Mouse (Mus musculus): ENCODE measurements around the gene Slc2a5. TPM values are rescaled to one million over a fixed set of nuclear protein-coding genes. Genes with fewer than 3 reads are reported as not detected.
A peak's percentile ranks its signal among the peaks of the same experiment; 100 is the strongest.

Gene Slc2a5
- polyA plus RNA-seq, 1 experiment from 2014 or later: 0.76 TPM

DNA sequence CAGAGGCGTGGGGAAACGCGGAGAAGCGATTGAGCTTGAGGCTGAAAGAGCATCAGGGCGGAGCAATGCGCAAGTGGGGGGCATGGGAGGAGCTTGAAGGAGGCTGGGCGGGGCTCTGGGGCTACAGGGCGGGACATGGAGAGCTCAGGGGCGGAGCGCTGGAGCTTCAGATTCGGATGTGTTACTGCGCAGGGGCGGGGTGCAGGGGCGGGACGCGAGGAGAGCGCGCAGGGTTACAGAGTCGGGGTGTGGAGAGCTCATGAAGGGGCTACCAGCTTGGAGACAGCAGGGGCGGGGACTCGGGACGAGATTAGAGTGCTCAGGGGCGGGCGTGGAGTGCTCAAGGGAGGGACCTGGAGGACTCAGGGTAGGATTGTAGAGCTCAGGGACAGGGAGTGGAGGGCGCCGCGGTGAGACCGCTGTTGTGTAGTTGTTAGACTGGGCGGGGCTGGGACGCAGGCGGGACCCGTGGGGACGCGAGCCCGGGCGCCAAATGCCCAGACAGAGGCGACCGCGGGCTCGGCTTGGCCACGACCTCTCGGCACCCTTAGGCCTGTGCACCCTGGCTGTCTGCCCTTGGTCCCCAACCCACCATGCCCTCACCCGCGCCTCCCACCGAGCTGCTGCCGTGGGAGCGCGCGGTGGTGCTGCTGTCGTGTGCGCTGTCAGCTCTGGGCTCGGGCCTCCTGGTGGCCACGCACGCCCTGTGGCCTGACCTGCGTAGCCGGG lies 31.8 kb upstream of the Slc2a5 start, which contains the start of gene Gpr157:
Gene Gpr157 (plus strand): TSS at position 205 of the 729 bp plus-strand sequence.
- Histone ChIP-seq H3K4me3 (peak within 1 kb of the TSS; percentile 61), H3K4me2 (peak within 1 kb of the TSS; percentile 98), H3K27me3 (peaks cover 21% of the 10 kb centered on the region), H3K9me3 (no peaks in the 10 kb centered on the region), H3K4me1 (peaks cover 8% of the 10 kb centered on the region), H3K36me3 (no peaks in the 10 kb centered on the region), H3K27ac (peak within 1 kb of the TSS; percentile 81), H3K9ac (peak within 1 kb of the TSS; percentile 78)
- WGBS: under 1% methylated on average over 54 of the region's 56 CpGs
- peak; percentile 93 for ATAC-seq (ENCODE audit: insufficient number of reproducible peaks, insufficient read depth, low FRiP score, low TSS enrichment, low read depth)

DNA sequence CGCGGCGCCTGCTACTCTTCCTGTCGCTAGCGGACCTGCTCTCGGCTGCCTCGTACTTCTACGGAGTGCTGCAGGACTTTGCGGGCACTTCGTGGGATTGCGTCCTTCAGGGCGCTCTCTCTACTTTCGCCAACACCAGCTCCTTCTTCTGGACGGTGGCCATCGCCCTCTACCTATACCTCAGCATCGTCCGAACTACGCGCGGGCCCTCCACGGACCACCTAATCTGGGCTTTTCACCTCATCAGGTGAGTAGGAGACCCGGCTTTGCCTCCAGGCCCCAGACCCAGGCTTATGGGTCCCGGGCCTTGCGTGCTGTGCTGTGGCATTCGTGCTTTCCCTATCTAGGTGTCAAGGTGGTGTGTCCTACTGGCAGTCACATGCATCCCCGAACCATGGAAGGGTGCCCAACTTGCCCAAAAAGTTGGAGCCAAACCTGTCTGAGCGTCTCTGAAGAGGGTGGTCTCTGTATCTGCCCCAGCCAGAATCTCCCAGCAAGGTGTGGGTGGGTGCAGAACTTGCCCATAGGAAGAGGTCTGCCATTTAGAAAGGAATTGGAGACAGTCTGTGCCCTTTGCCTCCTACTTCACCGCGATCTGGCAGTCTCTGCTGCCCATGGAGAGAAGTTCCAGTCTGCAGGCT lies 31.1 kb upstream of the Slc2a5 start:
- peak; percentile 8; the same call in 1 of the 2 replicates for ATAC-seq (ENCODE audit: insufficient number of reproducible peaks, insufficient read depth, low FRiP score, low TSS enrichment, low read depth)
- WGBS: 15% methylated on average over 29 of the region's 29 CpGs
- H3K9me3 ChIP-seq: no peaks in the 10 kb centered on the region
- peak overlapping the region; percentile 81 for H3K27ac ChIP-seq
- H3K36me3 ChIP-seq: no peaks in the 10 kb centered on the region
- peak overlapping the region; percentile 61 for H3K4me3 ChIP-seq
- peak overlapping the region; percentile 78 for H3K9ac ChIP-seq
- peaks cover 21% of the 10 kb centered on the region for H3K27me3 ChIP-seq
- peak overlapping the region; percentile 98 for H3K4me2 ChIP-seq
- H3K4me1 ChIP-seq: peaks cover 8% of the 10 kb centered on the region

DNA sequence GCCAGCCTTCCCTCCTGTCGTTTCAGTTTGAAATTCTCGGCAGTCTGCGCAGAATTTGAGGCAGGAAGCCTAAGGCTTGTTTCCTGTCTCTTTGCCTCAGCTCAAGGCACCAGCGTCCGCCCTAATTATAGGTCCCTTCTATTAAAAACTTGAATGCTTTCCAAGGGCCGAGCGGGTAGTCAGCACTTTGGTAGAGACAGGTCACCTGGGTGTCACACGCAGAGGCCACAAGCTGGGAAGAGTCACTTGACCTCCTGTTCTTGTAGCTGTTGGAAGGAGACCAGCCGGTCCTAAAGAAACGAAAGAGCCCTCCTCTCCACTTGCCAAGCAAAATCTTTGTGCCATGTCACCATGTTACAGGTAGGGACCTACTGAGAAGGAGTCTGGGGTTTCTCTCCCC lies 30.0 kb upstream of the Slc2a5 start:
- Histone ChIP-seq H3K4me2 (no peak overlapping the region; the same call in 1 of the 2 replicates), H3K27ac (no peak overlapping the region), H3K9ac (no peak overlapping the region), H3K36me3 (no peaks in the 10 kb centered on the region), H3K9me3 (no peaks in the 10 kb centered on the region), H3K4me1 (peaks cover 15% of the 10 kb centered on the region), H3K27me3 (peaks cover 21% of the 10 kb centered on the region), H3K4me3 (no peak overlapping the region; the same call in 1 of the 2 replicates)
- ATAC-seq (ENCODE audit: insufficient number of reproducible peaks, insufficient read depth, low FRiP score, low TSS enrichment, low read depth): no peak
- 50% methylated on average over 10 of the region's 10 CpGs for WGBS

DNA sequence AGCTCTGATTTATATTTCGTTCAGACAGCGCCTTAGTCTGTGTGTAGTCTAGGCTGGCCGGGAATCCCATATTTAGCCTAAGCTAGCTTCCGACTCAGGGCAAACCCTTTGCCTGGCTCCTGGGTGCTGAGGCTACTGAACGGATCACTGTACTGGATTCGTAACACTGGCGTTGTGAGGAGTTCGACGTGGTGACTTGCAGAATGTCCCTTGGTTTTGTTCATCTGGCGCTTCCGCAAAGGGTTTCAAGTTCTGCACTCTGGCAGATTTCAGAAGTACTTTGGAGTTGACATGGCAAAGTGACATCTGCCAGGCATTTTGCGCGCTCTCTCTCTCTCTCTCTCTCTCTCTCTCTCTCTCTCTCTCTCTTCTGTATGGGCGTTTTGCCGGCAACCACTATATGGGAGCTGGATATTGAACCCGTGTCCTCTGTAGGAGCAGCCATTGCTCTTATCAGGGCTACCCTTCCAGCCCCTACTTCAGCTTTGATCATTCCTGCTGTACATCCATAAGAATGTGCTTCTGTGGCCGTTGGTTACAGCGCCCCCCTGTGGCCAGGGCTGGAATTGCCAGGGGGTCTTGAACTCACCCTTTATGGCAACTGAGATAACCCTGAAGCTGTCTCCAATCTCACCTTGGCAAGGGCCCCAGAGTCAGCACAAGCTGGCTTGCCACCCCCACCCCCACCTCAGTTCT lies 27.0 kb upstream of the Slc2a5 start:
- Histone ChIP-seq H3K27ac (no peak overlapping the region), H3K27me3 (peaks cover 21% of the 10 kb centered on the region), H3K4me3 (no peak overlapping the region), H3K9me3 (no peaks in the 10 kb centered on the region), H3K4me1 (peaks cover 24% of the 10 kb centered on the region), H3K36me3 (no peaks in the 10 kb centered on the region), H3K4me2 (no peak overlapping the region), H3K9ac (no peak overlapping the region)
- 83% methylated on average over 18 of the region's 18 CpGs for WGBS
- no peak for ATAC-seq (ENCODE audit: insufficient number of reproducible peaks, insufficient read depth, low FRiP score, low TSS enrichment, low read depth)

DNA sequence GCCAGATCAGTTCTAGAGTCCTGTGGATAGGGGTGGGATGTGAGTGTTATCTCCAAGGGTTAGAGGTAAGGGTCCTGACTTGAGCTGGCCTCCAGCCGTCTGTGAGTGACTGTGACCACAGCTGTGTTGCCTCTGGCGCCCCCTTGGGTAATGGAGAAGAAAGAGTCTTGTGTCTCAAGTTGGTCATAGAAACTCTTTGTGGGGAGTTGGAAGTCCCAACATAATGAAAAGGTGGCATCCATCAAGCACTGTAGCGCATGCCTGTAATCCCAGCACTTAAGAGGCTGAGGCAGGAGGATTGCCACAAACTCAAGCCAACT lies 26.5 kb upstream of the Slc2a5 start:
- no peaks in the 10 kb centered on the region for H3K9me3 ChIP-seq
- peaks cover 24% of the 10 kb centered on the region for H3K4me1 ChIP-seq
- no peak overlapping the region for H3K4me3 ChIP-seq
- H3K9ac ChIP-seq: no peak overlapping the region
- WGBS: 58% methylated on average over 3 of the region's 3 CpGs
- H3K4me2 ChIP-seq: no peak overlapping the region
- H3K36me3 ChIP-seq: no peaks in the 10 kb centered on the region
- peaks cover 21% of the 10 kb centered on the region for H3K27me3 ChIP-seq
- no peak overlapping the region for H3K27ac ChIP-seq
- ATAC-seq (ENCODE audit: insufficient number of reproducible peaks, insufficient read depth, low FRiP score, low TSS enrichment, low read depth): no peak

DNA sequence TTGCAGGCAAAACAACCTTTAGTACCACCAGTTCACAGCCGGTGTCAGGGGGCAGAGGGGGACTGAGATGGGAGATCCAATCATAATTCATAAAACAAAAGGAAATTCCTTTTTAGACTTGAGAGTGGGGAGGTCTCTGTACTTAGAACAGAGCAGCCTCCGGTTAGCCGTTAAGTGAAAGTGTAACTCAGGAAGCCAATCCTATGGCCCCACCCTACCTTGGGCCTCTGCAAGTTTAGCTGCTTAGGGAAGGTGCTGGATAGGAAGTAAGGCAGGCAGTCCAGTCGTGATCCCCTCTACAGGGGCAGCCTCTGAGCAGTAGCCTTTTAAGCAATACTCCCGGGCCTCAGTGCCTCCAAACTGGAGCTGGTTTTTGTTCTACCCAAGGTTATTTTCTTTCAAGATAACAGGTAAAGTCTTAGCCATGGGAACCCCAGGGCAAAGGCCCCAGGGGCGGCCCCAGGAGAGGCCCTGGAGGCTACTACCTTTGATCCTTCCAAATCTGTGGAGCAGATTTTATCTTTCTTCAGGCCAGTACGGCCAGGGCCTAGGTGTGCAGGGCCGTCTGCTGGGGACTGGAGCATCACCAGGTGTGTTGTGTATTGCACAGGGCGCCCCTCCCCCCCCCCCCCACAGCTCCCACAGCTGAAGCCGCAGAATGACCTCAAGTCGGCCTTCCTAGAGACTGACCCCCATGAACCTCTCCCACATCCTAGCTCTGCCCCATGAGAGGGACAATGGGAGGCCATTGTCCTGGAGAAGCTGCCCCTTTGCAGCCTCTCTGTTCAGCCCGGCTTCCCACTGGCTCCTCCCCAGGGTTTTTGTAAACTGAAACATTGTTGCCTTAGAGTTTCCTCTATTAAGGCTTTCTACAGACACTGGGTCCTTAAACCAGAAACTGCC lies 25.3 kb upstream of the Slc2a5 start:
- Histone ChIP-seq H3K9ac (no peak overlapping the region), H3K9me3 (no peaks in the 10 kb centered on the region), H3K36me3 (no peaks in the 10 kb centered on the region), H3K4me1 (peaks cover 19% of the 10 kb centered on the region), H3K4me3 (no peak overlapping the region), H3K27ac (no peak overlapping the region), H3K4me2 (no peak overlapping the region), H3K27me3 (peaks cover 11% of the 10 kb centered on the region)
- no peak for ATAC-seq (ENCODE audit: insufficient number of reproducible peaks, insufficient read depth, low FRiP score, low TSS enrichment, low read depth)
- 28% methylated on average over 12 of the region's 12 CpGs for WGBS

DNA sequence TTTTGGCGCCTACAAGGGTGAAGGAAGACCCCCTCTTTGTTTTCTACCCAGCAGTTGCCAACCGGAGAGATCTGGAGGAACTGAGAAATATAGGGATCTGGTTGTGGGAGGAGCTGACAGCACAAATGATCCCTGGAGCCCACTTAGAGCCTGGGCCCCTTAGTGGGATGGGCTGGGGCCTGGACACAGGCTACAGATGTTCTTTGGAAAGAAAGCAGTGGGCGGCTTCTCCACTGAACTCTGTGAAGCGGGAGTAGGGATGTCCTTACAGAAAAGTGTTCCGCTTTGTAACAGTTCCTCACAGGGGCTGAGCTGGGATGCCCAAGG lies 24.7 kb upstream of the Slc2a5 start:
- no peak overlapping the region for H3K4me3 ChIP-seq
- no peak overlapping the region for H3K27ac ChIP-seq
- H3K36me3 ChIP-seq: no peaks in the 10 kb centered on the region
- peaks cover 7% of the 10 kb centered on the region; the same call in 1 of the 2 replicates for H3K27me3 ChIP-seq
- H3K9ac ChIP-seq: no peak overlapping the region
- no peak for ATAC-seq (ENCODE audit: insufficient number of reproducible peaks, insufficient read depth, low FRiP score, low TSS enrichment, low read depth)
- H3K4me1 ChIP-seq: peaks cover 19% of the 10 kb centered on the region
- H3K9me3 ChIP-seq: no peaks in the 10 kb centered on the region
- WGBS: 42% methylated on average over 5 of the region's 5 CpGs
- H3K4me2 ChIP-seq: no peak overlapping the region

DNA sequence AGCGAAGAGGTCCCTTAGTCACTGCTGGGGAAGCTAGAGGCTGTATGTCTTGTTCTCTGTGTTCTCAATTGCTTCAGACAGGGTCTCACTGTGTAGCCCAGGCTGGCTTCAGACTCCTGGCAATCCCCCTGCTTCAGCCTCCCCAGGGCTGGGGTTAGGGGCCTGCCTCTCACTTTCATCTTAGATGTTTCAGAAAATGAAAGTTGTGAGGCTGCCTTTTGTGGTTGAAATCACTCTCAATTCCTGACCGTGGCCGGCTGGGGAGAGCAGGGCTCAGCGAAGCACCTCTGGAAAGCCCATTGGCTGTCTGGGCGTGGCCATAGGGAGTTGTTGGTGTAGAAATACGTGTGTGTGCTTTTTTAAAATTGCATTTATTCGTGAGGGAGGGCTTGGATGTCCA lies 22.8 kb upstream of the Slc2a5 start:
- peaks cover 19% of the 10 kb centered on the region for H3K4me1 ChIP-seq
- H3K27me3 ChIP-seq: peaks cover 13% of the 10 kb centered on the region
- 78% methylated on average over 7 of the region's 7 CpGs for WGBS
- no peak overlapping the region for H3K4me2 ChIP-seq
- no peak for ATAC-seq (ENCODE audit: insufficient number of reproducible peaks, insufficient read depth, low FRiP score, low TSS enrichment, low read depth)
- no peak overlapping the region for H3K9ac ChIP-seq
- no peaks in the 10 kb centered on the region for H3K9me3 ChIP-seq
- H3K36me3 ChIP-seq: no peaks in the 10 kb centered on the region
- H3K27ac ChIP-seq: no peak overlapping the region
- H3K4me3 ChIP-seq: no peak overlapping the region

DNA sequence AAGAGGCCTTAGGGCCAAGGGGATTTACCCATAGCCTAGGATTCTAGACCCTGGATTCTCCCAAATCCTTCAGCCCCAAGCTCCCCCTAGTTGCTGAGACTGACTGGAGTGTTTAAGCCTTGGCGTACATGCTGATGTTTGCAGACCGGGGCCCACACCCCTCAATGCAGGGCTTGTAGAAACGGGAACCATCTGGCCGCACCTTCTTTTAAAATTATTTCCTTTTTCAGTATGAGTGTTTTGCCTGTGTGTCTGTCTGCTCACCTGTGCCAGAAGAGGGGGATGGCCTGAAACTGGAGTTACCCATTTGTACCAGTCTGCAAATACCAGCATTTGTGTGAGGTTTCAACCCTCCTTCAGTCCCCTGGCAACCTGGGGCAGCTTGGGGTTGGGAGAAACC lies 21.2 kb upstream of the Slc2a5 start:
- Histone ChIP-seq H3K27me3 (peaks cover 13% of the 10 kb centered on the region), H3K4me1 (peaks cover 19% of the 10 kb centered on the region), H3K27ac (no peak overlapping the region), H3K4me2 (no peak overlapping the region), H3K9me3 (no peaks in the 10 kb centered on the region), H3K9ac (no peak overlapping the region), H3K4me3 (no peak overlapping the region), H3K36me3 (peaks cover 1% of the 10 kb centered on the region; the same call in 1 of the 2 replicates)
- WGBS: 57% methylated on average over 4 of the region's 4 CpGs
- no peak for ATAC-seq (ENCODE audit: insufficient number of reproducible peaks, insufficient read depth, low FRiP score, low TSS enrichment, low read depth)

DNA sequence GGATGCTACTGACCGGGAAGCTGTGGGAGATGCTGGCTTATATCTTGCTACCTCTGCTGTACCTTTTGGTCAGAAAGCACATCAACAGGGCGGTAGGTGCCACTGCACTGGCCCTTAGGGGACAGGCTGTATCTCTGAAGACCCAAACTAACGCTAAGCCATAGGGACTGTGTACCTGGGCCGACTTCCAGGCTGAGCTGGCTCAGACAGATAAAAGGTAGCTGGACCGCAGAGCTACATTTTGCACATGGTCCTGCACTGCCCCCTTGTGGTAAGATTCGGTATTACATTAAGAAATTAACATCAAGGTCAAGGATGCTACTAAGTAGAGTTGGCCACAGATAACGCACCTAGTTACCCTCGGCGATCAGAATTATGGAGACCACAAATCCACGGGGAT lies 20.2 kb upstream of the Slc2a5 start:
- no peak for ATAC-seq (ENCODE audit: insufficient number of reproducible peaks, insufficient read depth, low FRiP score, low TSS enrichment, low read depth)
- Histone ChIP-seq H3K27ac (no peak overlapping the region), H3K9ac (no peak overlapping the region), H3K27me3 (peaks cover 13% of the 10 kb centered on the region), H3K9me3 (no peaks in the 10 kb centered on the region), H3K4me2 (no peak overlapping the region), H3K36me3 (peaks cover 4% of the 10 kb centered on the region; the same call in 1 of the 2 replicates), H3K4me1 (peaks cover 14% of the 10 kb centered on the region), H3K4me3 (no peak overlapping the region)
- 18% methylated on average over 10 of the region's 10 CpGs for WGBS

DNA sequence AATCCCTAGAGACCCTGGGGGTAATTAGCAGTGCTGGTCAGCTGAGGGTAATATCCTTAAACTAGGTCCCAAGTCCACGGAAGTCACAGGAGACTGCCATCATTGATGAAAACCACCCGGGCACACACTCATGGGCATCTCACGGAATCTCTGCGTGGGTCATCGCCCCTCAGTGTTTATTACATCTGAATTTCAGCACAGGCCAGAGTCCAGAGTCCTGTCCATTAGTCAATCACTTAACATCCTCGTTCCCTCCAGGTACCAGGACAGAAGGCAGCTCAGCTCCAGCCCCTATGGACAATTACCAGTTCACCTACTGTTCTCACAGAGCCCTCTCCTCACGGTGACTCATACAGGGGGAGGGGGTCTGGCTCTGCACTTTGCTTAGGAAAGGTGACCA lies 16.3 kb upstream of the Slc2a5 start:
- 0 out of 2 replicates have a peak, but pooled peaks cover 6% of the 10 kb centered on the region for H3K4me1 ChIP-seq
- H3K27me3 ChIP-seq: peaks cover 13% of the 10 kb centered on the region
- no peak overlapping the region for H3K4me3 ChIP-seq
- no peaks in the 10 kb centered on the region for H3K9me3 ChIP-seq
- ATAC-seq (ENCODE audit: insufficient number of reproducible peaks, insufficient read depth, low FRiP score, low TSS enrichment, low read depth): no peak
- no peak overlapping the region for H3K27ac ChIP-seq
- H3K9ac ChIP-seq: no peak overlapping the region
- peaks cover 4% of the 10 kb centered on the region; the same call in 1 of the 2 replicates for H3K36me3 ChIP-seq
- H3K4me2 ChIP-seq: no peak overlapping the region
- 90% methylated on average over 7 of the region's 7 CpGs for WGBS

Measured in embryonic facial prominence, embryonic 13.5 days (tissue).